Mouse (Mus musculus): ENCODE data around the gene Nwd1. TPM values are rescaled to one million over a fixed set of nuclear protein-coding genes. Genes with fewer than 3 reads are reported as not detected.

Nwd1 gene
- total and polyA plus RNA-seq, 2 experiments: not detected

GRCm38 (mm10) chr8:72765696-72766095 is 119.2 kb downstream of the Nwd1 start:
- TF ChIP-seq CTCF (IDR thresholded peaks at IDR 0.05; ENCODE audit: low read depth, low read length): no peak
- no peak for TF ChIP-seq POLR2A (IDR thresholded peaks at IDR 0.05; ENCODE audit: extremely low read depth, insufficient read depth, low read length)
- no peak for DNase-seq (ENCODE audit: extremely low read depth, low read depth, low spot score)
- H3K27me3 ChIP-seq (ENCODE audit: control insufficient read depth, insufficient read depth, low read length): no peaks in the 10 kb centered on the region
- no peaks in the 10 kb centered on the region for H3K4me1 ChIP-seq (ENCODE audit: control insufficient read depth, insufficient read depth, low read length)
- H3K79me2 ChIP-seq (ENCODE audit: control insufficient read depth, insufficient read depth, low read length): no peaks in the 10 kb centered on the region
- no peak overlapping the region for H3K9ac ChIP-seq (ENCODE audit: low read depth, low read length)
- no peak overlapping the region for H3K27ac ChIP-seq (replicated peaks; ENCODE audit: insufficient read depth, low read depth, low read length)
- H3K4me3 ChIP-seq (ENCODE audit: insufficient read depth, low read depth, low read length): no peak overlapping the region
- 87% methylated on average over 4 of the region's 4 CpGs for WGBS
- H3K36me3 ChIP-seq (ENCODE audit: control insufficient read depth, insufficient read depth, low read length): no peaks in the 10 kb centered on the region

GRCm38 (mm10) chr8:72766777-72767176 is 120.3 kb downstream of the Nwd1 start:
- H3K36me3 ChIP-seq (ENCODE audit: control insufficient read depth, insufficient read depth, low read length): no peaks in the 10 kb centered on the region
- 45% methylated on average over 7 of the region's 7 CpGs for WGBS

More at GRCm38 (mm10) chr8:72766777-72767176, 120.3 kb downstream of the Nwd1 start:
- DNase-seq (ENCODE audit: extremely low read depth, low read depth, low spot score): no peak
- H3K27ac ChIP-seq (replicated peaks; ENCODE audit: insufficient read depth, low read depth, low read length): no peak overlapping the region
- no peak overlapping the region for H3K9ac ChIP-seq (ENCODE audit: low read depth, low read length)
- no peak overlapping the region for H3K4me3 ChIP-seq (ENCODE audit: insufficient read depth, low read depth, low read length)
- no peaks in the 10 kb centered on the region for H3K4me1 ChIP-seq (ENCODE audit: control insufficient read depth, insufficient read depth, low read length)
- H3K27me3 ChIP-seq (ENCODE audit: control insufficient read depth, insufficient read depth, low read length): no peaks in the 10 kb centered on the region
- TF ChIP-seq POLR2A (IDR thresholded peaks at IDR 0.05; ENCODE audit: extremely low read depth, insufficient read depth, low read length) (no peak), CTCF (IDR thresholded peaks at IDR 0.05; ENCODE audit: low read depth, low read length) (no peak)
- H3K79me2 ChIP-seq (ENCODE audit: control insufficient read depth, insufficient read depth, low read length): no peaks in the 10 kb centered on the region

Other genes with a start within 250 kb of the Nwd1 start
- 9.0 and 9.5 TPM in 2 replicates for gene Eps15l1, start 225.3 kb upstream of the Nwd1 start, total RNA-seq (2014; rRNA removed)
- 8.7 and 13.0 TPM in 2 replicates for gene Eps15l1, start 225.3 kb upstream of the Nwd1 start, polyA plus RNA-seq (2012; rRNA removed)
- gene Calr3, start 202.8 kb upstream of the Nwd1 start, total RNA-seq (2014; rRNA removed): 2.2 and 3.1 TPM in 2 replicates
- gene Calr3, start 202.8 kb upstream of the Nwd1 start, polyA plus RNA-seq (2012; rRNA removed): 0.54 TPM in 2 replicates
- 1.8 and 2.1 TPM in 2 replicates for gene 1700030K09Rik, start 202.8 kb upstream of the Nwd1 start, total RNA-seq (2014; rRNA removed)
- 2.5 and 3.6 TPM in 2 replicates for gene 1700030K09Rik, start 202.8 kb upstream of the Nwd1 start, polyA plus RNA-seq (2012; rRNA removed)
- 5.3 and 6.7 TPM in 2 replicates for gene Cherp, start 171.5 kb upstream of the Nwd1 start, total RNA-seq (2014; rRNA removed)
- 16.2 and 22.7 TPM in 2 replicates for gene Cherp, start 171.5 kb upstream of the Nwd1 start, polyA plus RNA-seq (2012; rRNA removed)
- 20.0 and 26.5 TPM in 2 replicates for gene Slc35e1, start 154.1 kb upstream of the Nwd1 start, total RNA-seq (2014; rRNA removed)
- 55.6 and 59.8 TPM in 2 replicates for gene Slc35e1, start 154.1 kb upstream of the Nwd1 start, polyA plus RNA-seq (2012; rRNA removed)
- 1.3 and 1.8 TPM in 2 replicates for gene Med26, start 98.4 kb upstream of the Nwd1 start, total RNA-seq (2014; rRNA removed)
- gene Med26, start 98.4 kb upstream of the Nwd1 start, polyA plus RNA-seq (2012; rRNA removed): 4.4 and 6.0 TPM in 2 replicates
- 32.4 and 33.4 TPM in 2 replicates for gene Smim7, start 75.6 kb upstream of the Nwd1 start, total RNA-seq (2014; rRNA removed)
- 22.6 and 26.0 TPM in 2 replicates for gene Smim7, start 75.6 kb upstream of the Nwd1 start, polyA plus RNA-seq (2012; rRNA removed)
- 2.6 and 2.7 TPM in 2 replicates for gene Tmem38a, start 74.7 kb upstream of the Nwd1 start, total RNA-seq (2014; rRNA removed)
- 3.0 and 3.5 TPM in 2 replicates for gene Tmem38a, start 74.7 kb upstream of the Nwd1 start, polyA plus RNA-seq (2012; rRNA removed)
- gene Sin3b, start 76.6 kb downstream of the Nwd1 start, total RNA-seq (2014; rRNA removed): 47.9 and 59.7 TPM in 2 replicates
- 72.7 and 86.9 TPM in 2 replicates for gene Sin3b, start 76.6 kb downstream of the Nwd1 start, polyA plus RNA-seq (2012; rRNA removed)
- 0.07 TPM in 1 of 2 replicates, not detected in the other for gene F2rl3, start 115.2 kb downstream of the Nwd1 start, total RNA-seq (2014; rRNA removed)
- 0.06 and 0.15 TPM in 2 replicates for gene F2rl3, start 115.2 kb downstream of the Nwd1 start, polyA plus RNA-seq (2012; rRNA removed)